Mouse (Mus musculus) midbrain, embryonic 12.5 days (tissue): ENCODE measurements around the gene Kdm6b. TPM values are rescaled to one million over a fixed set of nuclear protein-coding genes. Genes with fewer than 3 reads are reported as not detected.

Experiments used
- ATAC-seq: fragments of 200-750 bp; cut with Nextera tagmentation; 2 replicates; pipeline ENCODE4 v1.8.0; 2017; ENCODE audit warnings: low read depth, moderate TSS enrichment, moderate library complexity; ENCODE audit not compliant: low FRiP score
- H3K27ac ChIP-seq: fragments of 300-500 bp; sonication (generic); replicated peaks from 2 replicates; pipeline ENCODE4 v1.5.1; 2016; ENCODE audit warnings: mild to moderate bottlenecking
- H3K27me3 ChIP-seq: fragments of 300-500 bp; sonication (generic); 2 replicates; pipeline ENCODE4 v1.6.1; 2016; ENCODE audit warnings: mild to moderate bottlenecking
- H3K36me3 ChIP-seq: fragments of 300-500 bp; sonication (generic); 2 replicates; pipeline ENCODE4 v1.6.1; 2016
- H3K4me1 ChIP-seq: fragments of 300-500 bp; sonication (generic); 2 replicates; pipeline ENCODE4 v1.6.1; 2016
- H3K4me2 ChIP-seq: fragments of 300-500 bp; sonication (generic); replicated peaks from 2 replicates; pipeline ENCODE4 v1.6.1; 2016; ENCODE audit warnings: mild to moderate bottlenecking, moderate library complexity
- H3K4me3 ChIP-seq: fragments of 300-500 bp; sonication (generic); 2 replicates; pipeline ENCODE4 v1.5.1; 2016; ENCODE audit warnings: mild to moderate bottlenecking
- H3K9ac ChIP-seq: fragments of 300-500 bp; sonication (generic); replicated peaks from 2 replicates; pipeline ENCODE4 v1.6.1; 2016; ENCODE audit warnings: mild to moderate bottlenecking, moderate library complexity
- H3K9me3 ChIP-seq: fragments of 300-500 bp; sonication (generic); 2 replicates; pipeline ENCODE4 v1.6.1; 2016; ENCODE audit warnings: mild to moderate bottlenecking
- WGBS: fragments of 180-500 bp; shearing (Covaris S2); methylation state at CpG from one replicate; pipeline ENCODE4 v1.1.7; 2016; 5-methylcytosine and 5-hydroxymethylcytosine counted together
- polyA plus RNA-seq: library from polyadenylated mRNA; unstranded; fragments of >200 nt; fragmentation: Nextera tagmentation; extraction: Ambion mirVana; gene quantifications from 2 replicates; pipeline ENCODE4 v1.2.1, GENCODE M21; 2016

Kdm6b gene
- polyA plus RNA-seq, 1 experiment from 2014 or later, result 48.7 TPM

- H3K9me3 ChIP-seq, result no peaks in the 10 kb centered on the region
- H3K27me3 ChIP-seq, result no peaks in the 10 kb centered on the region
- H3K9ac ChIP-seq, result no peak overlapping the region
- no peak overlapping the region for H3K4me2 ChIP-seq
- peaks cover 9% of the 10 kb centered on the region for H3K4me1 ChIP-seq
- 0 out of 2 replicates have a peak, but pooled peaks cover 2% of the 10 kb centered on the region for H3K36me3 ChIP-seq
- H3K27ac ChIP-seq, result no peak overlapping the region
- no peak for ATAC-seq
- no peak overlapping the region for H3K4me3 ChIP-seq
- 53% methylated on average over 10 of the region's 10 CpGs for WGBS
Observed at GRCm38 (mm10) chr11:69390400-69391034, 23.0 kb downstream of the Kdm6b start.

- H3K27me3 ChIP-seq, result no peaks in the 10 kb centered on the region
- H3K4me2 ChIP-seq, result no peak overlapping the region
- H3K4me1 ChIP-seq, result peaks cover 9% of the 10 kb centered on the region
- no peak overlapping the region for H3K27ac ChIP-seq
- 0 out of 2 replicates have a peak, but pooled peaks cover 2% of the 10 kb centered on the region for H3K36me3 ChIP-seq
- no peak overlapping the region for H3K4me3 ChIP-seq
- H3K9me3 ChIP-seq, result no peaks in the 10 kb centered on the region
- ATAC-seq, result no peak
- 67% methylated on average over 14 of the region's 14 CpGs for WGBS
- no peak overlapping the region for H3K9ac ChIP-seq
Observed at GRCm38 (mm10) chr11:69389531-69390399, 23.7 kb downstream of the Kdm6b start.

- Histone ChIP-seq H3K9ac (no peak overlapping the region), H3K27me3 (no peaks in the 10 kb centered on the region), H3K27ac (no peak overlapping the region), H3K4me1 (peaks cover 4% of the 10 kb centered on the region; the same call in 1 of the 2 replicates), H3K4me2 (no peak overlapping the region), H3K4me3 (no peak overlapping the region), H3K36me3 (0 out of 2 replicates have a peak, but pooled peaks cover 2% of the 10 kb centered on the region), H3K9me3 (no peaks in the 10 kb centered on the region)
- WGBS, result 95% methylated on average over 4 of the region's 4 CpGs
- no peak for ATAC-seq
Observed at GRCm38 (mm10) chr11:69388680-69389079, 24.8 kb downstream of the Kdm6b start.

DNA sequence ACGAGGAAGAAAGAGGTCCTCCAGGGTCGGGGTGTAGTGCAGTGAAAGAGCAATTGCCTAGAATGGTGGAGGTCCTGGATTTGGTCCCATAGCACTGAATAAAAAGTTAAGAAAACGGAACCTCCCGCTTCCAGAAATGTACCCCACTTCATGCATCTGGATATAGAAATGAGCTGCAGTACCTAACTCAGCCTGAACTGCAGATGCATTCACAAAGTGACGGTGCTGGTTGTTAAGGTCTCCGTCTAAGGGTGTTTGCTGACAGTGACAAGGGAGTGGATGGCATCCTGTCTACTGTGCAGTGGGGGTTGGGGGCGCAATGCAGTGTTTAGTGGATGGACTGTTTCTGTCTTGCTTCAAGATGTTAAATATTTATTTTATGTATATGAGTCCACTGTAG, 26.7 kb downstream of the Kdm6b start:
- H3K9me3 ChIP-seq, result no peaks in the 10 kb centered on the region
- H3K27me3 ChIP-seq, result no peaks in the 10 kb centered on the region
- no peak overlapping the region for H3K27ac ChIP-seq
- no peak overlapping the region for H3K9ac ChIP-seq
- no peak overlapping the region for H3K4me3 ChIP-seq
- ATAC-seq, result no peak
- 81% methylated on average over 7 of the region's 7 CpGs for WGBS
- H3K4me1 ChIP-seq, result peaks cover 4% of the 10 kb centered on the region; the same call in 1 of the 2 replicates
- H3K36me3 ChIP-seq, result no peaks in the 10 kb centered on the region
- no peak overlapping the region for H3K4me2 ChIP-seq

- Histone ChIP-seq H3K4me2 (no peak overlapping the region), H3K4me3 (no peak overlapping the region), H3K27me3 (no peaks in the 10 kb centered on the region), H3K9ac (no peak overlapping the region), H3K27ac (no peak overlapping the region), H3K4me1 (peaks cover 2% of the 10 kb centered on the region; the same call in 1 of the 2 replicates), H3K9me3 (no peaks in the 10 kb centered on the region), H3K36me3 (no peaks in the 10 kb centered on the region)
- WGBS, result 82% methylated on average over 6 of the region's 6 CpGs
- no peak for ATAC-seq
Observed at GRCm38 (mm10) chr11:69384979-69385378, 28.5 kb downstream of the Kdm6b start.

GRCm38 (mm10) chr11:69382478-69383105, 30.9 kb downstream of the Kdm6b start:
- Histone ChIP-seq H3K4me3 (no peak overlapping the region), H3K36me3 (no peaks in the 10 kb centered on the region), H3K4me1 (no peaks in the 10 kb centered on the region), H3K9ac (no peak overlapping the region), H3K4me2 (no peak overlapping the region), H3K9me3 (no peaks in the 10 kb centered on the region), H3K27ac (no peak overlapping the region), H3K27me3 (no peaks in the 10 kb centered on the region)
- WGBS, result 77% methylated on average over 10 of the region's 10 CpGs
- ATAC-seq, result no peak

- 0 out of 2 replicates have a peak, but pooled peaks cover under 1% of the 10 kb centered on the region for H3K36me3 ChIP-seq
- H3K9ac ChIP-seq, result no peak overlapping the region
- 85% methylated on average over 6 of the region's 6 CpGs for WGBS
- H3K27me3 ChIP-seq, result no peaks in the 10 kb centered on the region
- H3K9me3 ChIP-seq, result no peaks in the 10 kb centered on the region
- no peak overlapping the region for H3K4me3 ChIP-seq
- no peak overlapping the region for H3K27ac ChIP-seq
- no peaks in the 10 kb centered on the region for H3K4me1 ChIP-seq
- H3K4me2 ChIP-seq, result no peak overlapping the region
- no peak for ATAC-seq
Observed at GRCm38 (mm10) chr11:69381356-69381755, 32.1 kb downstream of the Kdm6b start.

GRCm38 (mm10) chr11:69379600-69379999, 33.9 kb downstream of the Kdm6b start:
- Histone ChIP-seq H3K27ac (no peak overlapping the region), H3K4me2 (no peak overlapping the region), H3K9ac (no peak overlapping the region), H3K36me3 (0 out of 2 replicates have a peak, but pooled peaks cover 4% of the 10 kb centered on the region), H3K9me3 (no peaks in the 10 kb centered on the region), H3K4me1 (no peaks in the 10 kb centered on the region), H3K27me3 (no peaks in the 10 kb centered on the region), H3K4me3 (no peak overlapping the region)
- ATAC-seq, result no peak
- WGBS, result 78% methylated on average over 3 of the region's 3 CpGs

DNA sequence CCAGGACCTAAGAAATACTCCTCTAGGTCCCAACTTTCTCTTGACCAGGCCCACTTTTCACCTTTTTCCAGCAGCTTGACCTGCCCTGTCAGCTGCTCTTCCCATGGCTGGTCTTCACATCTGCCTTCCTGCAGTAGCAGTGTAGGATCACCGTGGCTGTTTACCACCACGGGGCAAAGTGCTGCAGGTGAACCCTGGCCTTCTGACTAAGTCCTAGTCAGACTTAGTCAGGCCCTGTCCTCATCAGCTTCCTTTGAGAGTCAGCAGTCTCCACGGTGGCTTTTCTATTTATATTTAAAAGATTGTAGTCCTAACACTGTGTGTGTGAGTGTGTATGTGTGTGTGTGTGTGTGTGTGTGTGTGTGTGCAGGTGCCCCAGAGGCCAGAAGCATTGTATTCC, 35.7 kb downstream of the Kdm6b start:
- Histone ChIP-seq H3K27me3 (no peaks in the 10 kb centered on the region), H3K9me3 (no peaks in the 10 kb centered on the region), H3K4me1 (no peaks in the 10 kb centered on the region), H3K4me3 (no peak overlapping the region), H3K27ac (no peak overlapping the region), H3K9ac (no peak overlapping the region), H3K4me2 (no peak overlapping the region), H3K36me3 (peaks cover 10% of the 10 kb centered on the region)
- ATAC-seq, result no peak
- WGBS, result 82% methylated on average over 3 of the region's 3 CpGs

DNA sequence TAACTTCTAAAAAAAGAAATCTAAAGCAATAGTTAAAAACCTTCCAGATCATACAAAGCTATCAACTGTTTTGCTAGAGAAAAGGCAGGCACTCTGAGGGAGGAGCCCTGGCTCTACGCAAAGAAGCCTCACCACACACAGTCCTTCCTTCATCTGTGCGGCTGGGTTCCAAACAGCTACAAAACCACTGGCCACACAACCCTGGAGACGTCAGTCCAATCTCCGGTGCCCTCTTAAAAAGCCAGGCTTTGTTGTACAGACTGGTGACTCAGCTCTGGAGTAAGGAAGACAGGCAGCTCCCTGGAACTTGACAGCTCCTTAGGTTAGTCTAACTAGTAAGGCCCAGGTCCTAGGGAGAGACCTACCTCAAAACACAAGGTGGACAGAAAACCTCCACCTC, 37.8 kb downstream of the Kdm6b start:
- no peak for ATAC-seq
- Histone ChIP-seq H3K4me2 (no peak overlapping the region), H3K27ac (no peak overlapping the region), H3K9me3 (no peaks in the 10 kb centered on the region), H3K4me3 (no peak overlapping the region), H3K27me3 (no peaks in the 10 kb centered on the region), H3K36me3 (peaks cover 19% of the 10 kb centered on the region), H3K9ac (no peak overlapping the region), H3K4me1 (peaks cover 19% of the 10 kb centered on the region)
- 89% methylated on average over 4 of the region's 4 CpGs for WGBS

GRCm38 (mm10) chr11:69373223-69373965, 40.1 kb downstream of the Kdm6b start:
- H3K27ac ChIP-seq, result no peak overlapping the region
- H3K36me3 ChIP-seq, result peaks cover 19% of the 10 kb centered on the region
- no peaks in the 10 kb centered on the region for H3K27me3 ChIP-seq
- H3K4me1 ChIP-seq, result peaks cover 26% of the 10 kb centered on the region
- no peak overlapping the region for H3K4me2 ChIP-seq
- 90% methylated on average over 16 of the region's 16 CpGs for WGBS
- H3K9ac ChIP-seq, result no peak overlapping the region
- no peaks in the 10 kb centered on the region for H3K9me3 ChIP-seq
- H3K4me3 ChIP-seq, result no peak overlapping the region
- no peak for ATAC-seq
